Mouse (Mus musculus) stomach, postnatal 0 days (tissue): ENCODE measurements around the gene Dusp21. TPM values are rescaled to one million over a fixed set of nuclear protein-coding genes. Genes with fewer than 3 reads are reported as not detected.

Experiments
- ATAC-seq: fragments of 200-750 bp; cut with Nextera tagmentation; 2 replicates; pipeline ENCODE4 v1.8.0; 2017; ENCODE audit not compliant: low FRiP score, low TSS enrichment
- DNase-seq: peaks from one replicate; pipeline ENCODE4 v3.0.0-alpha.2; 2016; ENCODE audit warnings: low spot score
- H3K27ac ChIP-seq: fragments of 300-500 bp; sonication (generic); replicated peaks from 2 replicates; pipeline ENCODE4 v1.5.1; 2014; ENCODE audit warnings: mild to moderate bottlenecking, control low read depth
- H3K27me3 ChIP-seq: fragments of 300-500 bp; sonication (generic); 2 replicates; pipeline ENCODE4 v1.6.1; 2014; ENCODE audit warnings: low read length; ENCODE audit not compliant: control insufficient read depth, insufficient read depth
- H3K36me3 ChIP-seq: fragments of 300-500 bp; sonication (generic); 2 replicates; pipeline ENCODE4 v1.6.1; 2014; ENCODE audit warnings: low read length, mixed read lengths; ENCODE audit not compliant: control insufficient read depth, insufficient read depth
- H3K4me1 ChIP-seq: fragments of 300-500 bp; sonication (generic); replicated peaks from 2 replicates; pipeline ENCODE4 v1.6.1; 2014; ENCODE audit warnings: antibody characterized with exemption; ENCODE audit not compliant: control insufficient read depth, insufficient read depth
- H3K4me2 ChIP-seq: fragments of 300-500 bp; sonication (generic); replicated peaks from 2 replicates; pipeline ENCODE4 v1.6.1; 2014; ENCODE audit warnings: low read depth, mild to moderate bottlenecking, control low read depth, moderate library complexity
- H3K4me3 ChIP-seq: fragments of 300-500 bp; sonication (generic); 2 replicates; pipeline ENCODE4 v1.5.1; 2014; ENCODE audit warnings: low read depth, low read length, control low read depth
- H3K9ac ChIP-seq: fragments of 300-500 bp; sonication (generic); 2 replicates; pipeline ENCODE4 v1.6.1; 2014; ENCODE audit warnings: mild to moderate bottlenecking, low read length, control low read depth, mixed read lengths
- H3K9me3 ChIP-seq: fragments of 300-500 bp; sonication (generic); 2 replicates; pipeline ENCODE4 v1.6.1; 2016; ENCODE audit warnings: low read length; ENCODE audit not compliant: control insufficient read depth
- CTCF ChIP-seq: IDR thresholded peaks from 2 replicates; pipeline ENCODE4 v1.5.1; 2016; ENCODE audit warnings: antibody characterized with exemption, low read depth, mild to moderate bottlenecking, moderate library complexity
- EP300 ChIP-seq: optimal IDR thresholded peaks from 2 replicates; pipeline ENCODE3; 2016; ENCODE audit warnings: antibody characterized with exemption
- WGBS: fragments of 180-500 bp; shearing (Covaris S2); extraction: QIAGEN DNeasy Blood & Tissue Kit; methylation state at CpG from one replicate; pipeline ENCODE4 v1.1.7; 2014; 5-methylcytosine and 5-hydroxymethylcytosine counted together
- polyA plus RNA-seq: library from polyadenylated mRNA; unstranded; fragments of >200 nt; fragmentation: Nextera tagmentation; extraction: Ambion mirVana; gene quantifications from 2 replicates; pipeline ENCODE4 v1.2.1, GENCODE M21; 2015

The Dusp21 gene
- polyA plus RNA-seq, 1 experiment from 2014 or later: not detected

DNA sequence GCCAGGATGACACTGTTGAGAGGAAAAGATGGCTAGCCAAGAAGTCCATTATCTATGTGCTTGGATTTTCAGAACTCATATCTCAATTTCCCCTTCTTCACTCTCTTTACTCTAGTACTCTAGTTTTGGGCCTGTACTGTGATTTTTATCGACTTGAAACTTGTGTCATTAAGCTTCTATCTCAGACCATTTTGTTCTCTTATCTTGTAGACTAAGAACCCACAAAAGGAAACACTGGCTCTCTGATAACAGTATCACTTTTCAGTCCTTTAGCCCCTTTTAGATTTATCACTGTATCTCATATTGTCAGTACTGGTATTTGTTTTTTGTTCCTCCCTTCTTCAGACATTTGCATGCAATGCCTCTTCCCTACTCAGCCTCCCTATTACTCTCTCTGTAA, 33.8 kb downstream of the Dusp21 start:
- Histone ChIP-seq H3K4me3 (no peak overlapping the region), H3K4me1 (no peaks in the 10 kb centered on the region), H3K9me3 (no peaks in the 10 kb centered on the region), H3K36me3 (no peaks in the 10 kb centered on the region), H3K9ac (no peak overlapping the region), H3K27me3 (no peaks in the 10 kb centered on the region), H3K27ac (no peak overlapping the region), H3K4me2 (no peak overlapping the region)
- ATAC-seq: no peak
- 65% methylated on average over 1 of the region's 1 CpGs for WGBS
- DNase-seq: no peak
- TF ChIP-seq EP300: no peak
- no peak for TF ChIP-seq CTCF

- Histone ChIP-seq H3K9me3 (no peaks in the 10 kb centered on the region), H3K27me3 (no peaks in the 10 kb centered on the region), H3K4me3 (no peak overlapping the region), H3K4me1 (no peaks in the 10 kb centered on the region), H3K27ac (no peak overlapping the region), H3K4me2 (no peak overlapping the region), H3K9ac (no peak overlapping the region), H3K36me3 (no peaks in the 10 kb centered on the region)
- TF ChIP-seq EP300 (no peak), CTCF (no peak)
- DNase-seq (no peak), ATAC-seq (no peak)
Observed at GRCm38 (mm10) chrX:18187203-18187602, 41.5 kb downstream of the Dusp21 start.

- 82% methylated on average over 2 of the region's 2 CpGs for WGBS
- TF ChIP-seq EP300 (no peak), CTCF (no peak)
- Histone ChIP-seq H3K9ac (no peak overlapping the region), H3K27me3 (no peaks in the 10 kb centered on the region), H3K4me2 (no peak overlapping the region), H3K9me3 (no peaks in the 10 kb centered on the region), H3K4me1 (no peaks in the 10 kb centered on the region), H3K4me3 (no peak overlapping the region), H3K36me3 (no peaks in the 10 kb centered on the region), H3K27ac (no peak overlapping the region)
- ATAC-seq (no peak), DNase-seq (no peak)
Observed at GRCm38 (mm10) chrX:18188293-18188692, 42.6 kb downstream of the Dusp21 start.

Other genes with a start within 250 kb of the Dusp21 start
- gene Kdm6a, start 16.7 kb downstream of the Dusp21 start, polyA plus RNA-seq: 9.0 and 9.6 TPM in 2 replicates